17 mouse cellular contexts compared by ENCODE assay signal in the genomic region with DNA sequence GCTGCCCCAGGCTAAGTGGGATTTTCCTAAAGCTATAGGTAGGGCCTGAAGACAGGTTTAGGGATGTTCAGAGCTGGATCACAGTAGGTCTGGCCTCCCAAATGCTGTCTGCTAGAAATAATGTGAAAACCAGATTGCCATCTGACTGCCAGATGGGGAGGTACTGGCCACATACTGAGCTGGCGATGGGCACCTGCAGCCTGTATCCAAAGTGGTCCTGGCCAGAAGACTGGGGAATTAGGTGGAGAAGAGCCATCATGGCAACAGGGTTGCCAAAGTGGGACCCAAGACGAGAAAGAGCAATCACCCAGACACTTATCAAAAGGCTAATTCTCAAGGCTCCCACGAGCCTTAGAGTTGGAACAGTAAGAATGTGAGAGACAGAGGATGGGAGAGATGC. TPM values are rescaled to one million over a fixed set of nuclear protein-coding genes. Genes with fewer than 3 reads are reported as not detected.
DNase-seq lines count a peak whose midpoint lies in the region; ATAC-seq lines count a peak whose summit lies in the region.
"Had no signal": no experiment of that assay in that cellular context is flagged by ENCODE, and none has a peak within 500 bp of the region (broad histone marks: within the 10 kb centered on the region; RNA-seq: fewer than 3 reads in every experiment).

No protein-coding gene starts in this region.

- peak overlapping the region; percentile 83 for H3K4me2 ChIP-seq in forebrain, embryonic 13.5 days
- no peak overlapping the region for H3K4me2 ChIP-seq in forebrain, embryonic 11.5 days (ENCODE audit: low read depth, low read length, severe bottlenecking)
- H3K4me2 ChIP-seq in neural tube, embryonic 13.5 days = 0 out of 2 replicates have a peak overlapping the region, but pooled peaks have one; percentile 9
- H3K4me2 ChIP-seq in neural tube, embryonic 15.5 days = no peak overlapping the region
- H3K4me2 ChIP-seq in liver, embryonic 15.5 days = peak overlapping the region; percentile 99; the same call in 1 of the 2 replicates
- H3K4me2 ChIP-seq: kidney, embryonic 15.5 days; lung, embryonic 15.5 days had no signal

- peak overlapping the region; percentile 30 for H3K9ac ChIP-seq in forebrain, embryonic 13.5 days
- H3K9ac ChIP-seq in forebrain, embryonic 11.5 days (ENCODE audit: low read length) = no peak overlapping the region
- H3K9ac ChIP-seq in neural tube, embryonic 13.5 days = no peak overlapping the region
- H3K9ac ChIP-seq in neural tube, embryonic 15.5 days (replicated peaks) = no peak overlapping the region
- no peak overlapping the region for H3K9ac ChIP-seq in liver, embryonic 15.5 days
- H3K9ac ChIP-seq: kidney, embryonic 15.5 days; limb, embryonic 12.5 days; lung, embryonic 15.5 days had no signal

- ATAC-seq in forebrain, embryonic 13.5 days = no peak
- no peak for ATAC-seq in forebrain, embryonic 11.5 days (replicated peaks; ENCODE audit: low FRiP score)
- no peak for ATAC-seq in neural tube, embryonic 13.5 days (ENCODE audit: low read depth)
- ATAC-seq in neural tube, embryonic 15.5 days (ENCODE audit: low FRiP score) = no peak
- no peak for ATAC-seq in liver, embryonic 15.5 days (ENCODE audit: insufficient read depth)

- peaks cover 80% of the 10 kb centered on the region for H3K4me1 ChIP-seq in forebrain, embryonic 13.5 days
- H3K4me1 ChIP-seq in forebrain, embryonic 11.5 days (replicated peaks; ENCODE audit: control insufficient read depth, insufficient read depth, low read length) = peaks cover 17% of the 10 kb centered on the region
- peaks cover 53% of the 10 kb centered on the region for H3K4me1 ChIP-seq in neural tube, embryonic 13.5 days (replicated peaks)
- H3K4me1 ChIP-seq in neural tube, embryonic 15.5 days = peaks cover 47% of the 10 kb centered on the region
- H3K4me1 ChIP-seq in liver, embryonic 15.5 days (replicated peaks) = peaks cover 96% of the 10 kb centered on the region

- no peak overlapping the region for H3K27ac ChIP-seq in forebrain, embryonic 13.5 days
- H3K27ac ChIP-seq in forebrain, embryonic 11.5 days (ENCODE audit: low read depth, low read length) = no peak overlapping the region
- H3K27ac ChIP-seq in neural tube, embryonic 13.5 days (replicated peaks) = no peak overlapping the region
- no peak overlapping the region for H3K27ac ChIP-seq in neural tube, embryonic 15.5 days (replicated peaks)
- H3K27ac ChIP-seq in liver, embryonic 15.5 days (replicated peaks) = no peak overlapping the region; the same call in 1 of the 2 replicates
- H3K27ac ChIP-seq: embryonic facial prominence, embryonic 10.5 days; kidney, embryonic 15.5 days; limb, embryonic 12.5 days; lung, embryonic 15.5 days; macrophage had no signal

- H3K27me3 ChIP-seq in forebrain, embryonic 13.5 days = no peaks in the 10 kb centered on the region
- no peaks in the 10 kb centered on the region for H3K27me3 ChIP-seq in forebrain, embryonic 11.5 days (ENCODE audit: control insufficient read depth, insufficient read depth, low read length)
- peaks cover 14% of the 10 kb centered on the region for H3K27me3 ChIP-seq in neural tube, embryonic 13.5 days
- H3K27me3 ChIP-seq in neural tube, embryonic 15.5 days (replicated peaks) = no peaks in the 10 kb centered on the region
- H3K27me3 ChIP-seq in liver, embryonic 15.5 days = peaks cover 19% of the 10 kb centered on the region
- H3K27me3 ChIP-seq: kidney, embryonic 15.5 days; limb, embryonic 12.5 days; lung, embryonic 15.5 days had no signal

- H3K4me3 ChIP-seq in forebrain, embryonic 13.5 days = peak overlapping the region; percentile 85
- H3K4me3 ChIP-seq in forebrain, embryonic 11.5 days (ENCODE audit: low read depth, low read length) = no peak overlapping the region
- no peak overlapping the region for H3K4me3 ChIP-seq in neural tube, embryonic 13.5 days
- H3K4me3 ChIP-seq in neural tube, embryonic 15.5 days (replicated peaks) = no peak overlapping the region
- 0 out of 2 replicates have a peak overlapping the region, but pooled peaks have one; percentile 1 for H3K4me3 ChIP-seq in liver, embryonic 15.5 days (replicated peaks)
- H3K4me3 ChIP-seq: kidney, embryonic 15.5 days; limb, embryonic 12.5 days; lung, embryonic 15.5 days had no signal

- H3K36me3 ChIP-seq in forebrain, embryonic 13.5 days (ENCODE audit: poor library complexity, severe bottlenecking) = peaks cover 10% of the 10 kb centered on the region; the same call in 1 of the 2 replicates
- H3K36me3 ChIP-seq in forebrain, embryonic 11.5 days (ENCODE audit: control insufficient read depth, insufficient read depth, low read length) = no peaks in the 10 kb centered on the region
- no peaks in the 10 kb centered on the region for H3K36me3 ChIP-seq in neural tube, embryonic 13.5 days
- no peaks in the 10 kb centered on the region for H3K36me3 ChIP-seq in neural tube, embryonic 15.5 days
- peaks cover 29% of the 10 kb centered on the region for H3K36me3 ChIP-seq in liver, embryonic 15.5 days (replicated peaks)

- DNase-seq in forebrain, embryonic 11.5 days (ENCODE audit: low spot score) = no peak
- peak; percentile 19 for DNase-seq in kidney, adult 9 months
- DNase-seq in kidney, adult 11 months = no peak
- no peak for DNase-seq in gastrocnemius, postnatal 25 days
- DNase-seq: adrenal gland, adult 2 months; cerebellum, postnatal 36 days; layer of hippocampus, postnatal 36 days; thymus, postnatal 25 days had no signal

- 93% methylated on average over 3 of the region's 3 CpGs for WGBS in forebrain, embryonic 13.5 days
- 86% methylated on average over 3 of the region's 3 CpGs for WGBS in forebrain, embryonic 11.5 days
- 83% methylated on average over 3 of the region's 3 CpGs for WGBS in neural tube, embryonic 13.5 days
- 80% methylated on average over 3 of the region's 3 CpGs for WGBS in neural tube, embryonic 15.5 days
- WGBS in liver, embryonic 15.5 days (ENCODE audit: insufficient replicate concordance) = 81% methylated on average over 3 of the region's 3 CpGs

- H3K9me3 ChIP-seq in forebrain, embryonic 13.5 days (replicated peaks) = no peaks in the 10 kb centered on the region
- no peaks in the 10 kb centered on the region for H3K9me3 ChIP-seq in forebrain, embryonic 11.5 days (ENCODE audit: control insufficient read depth, low read length)
- no peaks in the 10 kb centered on the region for H3K9me3 ChIP-seq in neural tube, embryonic 13.5 days
- no peaks in the 10 kb centered on the region for H3K9me3 ChIP-seq in neural tube, embryonic 15.5 days (replicated peaks)
- H3K9me3 ChIP-seq in liver, embryonic 15.5 days (replicated peaks) = no peaks in the 10 kb centered on the region
- H3K9me3 ChIP-seq: embryonic facial prominence, embryonic 10.5 days; kidney, embryonic 15.5 days; limb, embryonic 12.5 days; lung, embryonic 15.5 days had no signal

RNA-seq across cellular contexts. Expression of a gene that starts 6.1 kb away (rescaled TPM):
- polyA plus RNA-seq in forebrain, embryonic 13.5 days (2015; fragmentation: Nextera tagmentation; extraction: Ambion mirVana) = 6.5 and 7.2 TPM in 2 replicates
- 8.2 and 9.7 TPM in 2 replicates for polyA plus RNA-seq in forebrain, embryonic 11.5 days (2014; fragmentation: Nextera tagmentation; extraction: Ambion mirVana)
- 4.0 and 4.2 TPM in 2 replicates for polyA plus RNA-seq in neural tube, embryonic 13.5 days (2015; fragmentation: Nextera tagmentation; extraction: Ambion mirVana)
- 3.9 and 4.7 TPM in 2 replicates for polyA plus RNA-seq in neural tube, embryonic 15.5 days (2015; fragmentation: Nextera tagmentation; extraction: Ambion mirVana)
- polyA plus RNA-seq in liver, embryonic 15.5 days (2015; fragmentation: Nextera tagmentation; extraction: Ambion mirVana) = 2.9 and 3.9 TPM in 2 replicates
- 1 to 10 TPM; 5.4 to 8.0 TPM for total RNA-seq in gastrocnemius, postnatal 25 days (2021)

Comparison
In these comparisons a context has a peak if more than half of its experiments do, and no peak if none do; other contexts are left out.
1. H3K4me2 ChIP-seq: peak in forebrain, embryonic 13.5 days (single experiment), neural tube, embryonic 13.5 days (single experiment) and liver, embryonic 15.5 days (single experiment); none in forebrain, embryonic 11.5 days (single experiment) and neural tube, embryonic 15.5 days (single experiment).
2. H3K4me3 ChIP-seq: peak in forebrain, embryonic 13.5 days (single experiment) and liver, embryonic 15.5 days (single experiment); none in forebrain, embryonic 11.5 days (single experiment), neural tube, embryonic 13.5 days (single experiment) and neural tube, embryonic 15.5 days (single experiment).